Mouse (Mus musculus) ES-Bruce4 (cell line): ENCODE results near the gene Gm9837. TPM values are rescaled to one million over a fixed set of nuclear protein-coding genes. Genes with fewer than 3 reads are reported as not detected.

Experiments
- H3K27ac ChIP-seq: 2 replicates; pipeline ENCODE4 v1.5.1; 2012; ENCODE audit warnings: low read length, inconsistent platforms; ENCODE audit not compliant: insufficient read depth
- H3K27me3 ChIP-seq: 2 replicates; pipeline ENCODE4 v1.6.1; 2012; ENCODE audit warnings: mild to moderate bottlenecking, low read length, inconsistent platforms; ENCODE audit not compliant: control insufficient read depth, poor library complexity, insufficient read depth, severe bottlenecking
- H3K36me3 ChIP-seq: 2 replicates; pipeline ENCODE4 v1.6.1; 2012; ENCODE audit warnings: inconsistent platforms, mild to moderate bottlenecking, low read length, moderate library complexity; ENCODE audit not compliant: control insufficient read depth, poor library complexity, insufficient read depth, severe bottlenecking
- H3K4me1 ChIP-seq: one replicate; pipeline ENCODE4 v1.8.1; 2011; ENCODE audit warnings: low read length; ENCODE audit not compliant: control insufficient read depth, insufficient read depth
- H3K4me3 ChIP-seq: 2 replicates; pipeline ENCODE4 v1.5.1; 2011; ENCODE audit warnings: low read depth, mild to moderate bottlenecking, low read length
- H3K9ac ChIP-seq: 2 replicates; pipeline ENCODE4 v1.6.1; 2012; ENCODE audit warnings: low read depth, mild to moderate bottlenecking, inconsistent platforms; ENCODE audit not compliant: poor library complexity, severe bottlenecking
- H3K9me3 ChIP-seq: replicated peaks from 2 replicates; pipeline ENCODE4 v1.6.1; 2012; ENCODE audit warnings: mild to moderate bottlenecking, low read length, inconsistent platforms; ENCODE audit not compliant: control insufficient read depth, poor library complexity, insufficient read depth, severe bottlenecking
- CTCF ChIP-seq: IDR thresholded peaks from one replicate; pipeline ENCODE4 v1.8.1; 2011; ENCODE audit warnings: low read depth, low read length
- EP300 ChIP-seq: IDR thresholded peaks from 2 replicates; pipeline ENCODE4 v1.6.1; 2011; ENCODE audit warnings: low read depth, low read length; ENCODE audit not compliant: insufficient read depth
- POLR2A ChIP-seq: IDR thresholded peaks from one replicate; pipeline ENCODE4 v1.8.1; 2011; ENCODE audit warnings: low read length; ENCODE audit not compliant: insufficient read depth
- polyA plus RNA-seq: library from polyadenylated mRNA; stranded (reverse); fragments of >200 nt; gene quantifications from 2 replicates; pipeline ENCODE4 v1.2.4, GENCODE M21; 2011; ENCODE audit warnings: low read depth; ENCODE audit not compliant: missing spikeins, insufficient read depth, insufficient read length

The Gm9837 gene
- polyA plus RNA-seq, 1 experiment: not detected

- TF ChIP-seq EP300 (no peak), CTCF (no peak), POLR2A (no peak)
- H3K27me3 ChIP-seq: peaks cover 5% of the 10 kb centered on the region; the same call in 1 of the 2 replicates
Measured at GRCm38 (mm10) chr11:53475620-53476019, 5.3 kb upstream of the Gm9837 start.

GRCm38 (mm10) chr11:53472709-53473108 lies 2.4 kb upstream of the Gm9837 start:
- H3K36me3 ChIP-seq: no peaks in the 10 kb centered on the region
- TF ChIP-seq POLR2A: no peak
- TF ChIP-seq EP300: no peak
- no peak for TF ChIP-seq CTCF
- H3K9me3 ChIP-seq: no peaks in the 10 kb centered on the region
- H3K4me3 ChIP-seq: no peak overlapping the region
- 0 out of 2 replicates have a peak, but pooled peaks cover 3% of the 10 kb centered on the region for H3K27me3 ChIP-seq
- no peak overlapping the region for H3K9ac ChIP-seq
- no peak overlapping the region for H3K27ac ChIP-seq
- no peaks in the 10 kb centered on the region for H3K4me1 ChIP-seq

More at GRCm38 (mm10) chr11:53475620-53476019, 5.3 kb upstream of the Gm9837 start:
- H3K4me3 ChIP-seq: no peak overlapping the region
- H3K4me1 ChIP-seq: no peaks in the 10 kb centered on the region
- H3K9me3 ChIP-seq: no peaks in the 10 kb centered on the region
- H3K27ac ChIP-seq: no peak overlapping the region
- no peak overlapping the region for H3K9ac ChIP-seq
- H3K36me3 ChIP-seq: no peaks in the 10 kb centered on the region

GRCm38 (mm10) chr11:53469294-53469967 lies 848 bp downstream of the Gm9837 start:
- H3K27ac ChIP-seq: no peak overlapping the region
- no peaks in the 10 kb centered on the region for H3K9me3 ChIP-seq
- H3K4me1 ChIP-seq: no peaks in the 10 kb centered on the region
- no peak overlapping the region for H3K9ac ChIP-seq
- H3K4me3 ChIP-seq: no peak overlapping the region
- no peaks in the 10 kb centered on the region for H3K36me3 ChIP-seq
- no peak for TF ChIP-seq CTCF
- TF ChIP-seq POLR2A: no peak
- TF ChIP-seq EP300: no peak
- H3K27me3 ChIP-seq: no peaks in the 10 kb centered on the region; the same call in 1 of the 2 replicates

- Histone ChIP-seq H3K4me1 (no peaks in the 10 kb centered on the region), H3K27ac (no peak overlapping the region)
Measured at GRCm38 (mm10) chr11:53466231-53466971, 3.9 kb downstream of the Gm9837 start.

GRCm38 (mm10) chr11:53463551-53464424 lies 6.5 kb downstream of the Gm9837 start:
- Histone ChIP-seq H3K9me3 (no peaks in the 10 kb centered on the region), H3K4me1 (no peaks in the 10 kb centered on the region), H3K4me3 (peak overlapping the region; percentile 71), H3K27me3 (peaks cover 4% of the 10 kb centered on the region), H3K27ac (no peak overlapping the region), H3K9ac (peak overlapping the region; percentile 7), H3K36me3 (no peaks in the 10 kb centered on the region)
- TF ChIP-seq CTCF: no peak
- no peak for TF ChIP-seq EP300
- TF ChIP-seq POLR2A: no peak

More at GRCm38 (mm10) chr11:53466231-53466971, 3.9 kb downstream of the Gm9837 start:
- H3K9me3 ChIP-seq: no peaks in the 10 kb centered on the region
- peaks cover 4% of the 10 kb centered on the region for H3K27me3 ChIP-seq
- H3K36me3 ChIP-seq: no peaks in the 10 kb centered on the region
- H3K4me3 ChIP-seq: peak overlapping the region; percentile 73
- peak; percentile 87 for TF ChIP-seq CTCF
- no peak for TF ChIP-seq EP300
- no peak for TF ChIP-seq POLR2A
- H3K9ac ChIP-seq: peak overlapping the region; percentile 21
